Mouse (Mus musculus) T-helper 17 cell (primary cell): ENCODE measurements around the gene Clip3.

Experiments used
- in situ Hi-C, 2 experiments: fragments of 300-600 bp; cut with MboI, MseI; formaldehyde crosslinking; loops; 1 replicate in 1 of 2; 2 replicates in 1 of 2; pipeline ENCODE4 v1.15.1; 2025; ENCODE audit warnings: high pct_unique_total_duplicates in 2 of 2

Gene Clip3

GRCm38 (mm10) chr7:30294296-30294695 lies 2.8 kb downstream of the Clip3 start:
- in situ Hi-C loops, result no loop called here

- in situ Hi-C loops, result no loop called here
These were observed 3.6 kb downstream of the Clip3 start for GRCm38 (mm10) chr7:30295103-30295502.

GRCm38 (mm10) chr7:30296816-30297215 lies 5.3 kb downstream of the Clip3 start:
- in situ Hi-C loops, result no loop called here

GRCm38 (mm10) chr7:30297266-30297665 lies 5.7 kb downstream of the Clip3 start:
- in situ Hi-C loops, result no loop called here

- in situ Hi-C loops, result no loop called here
These were observed 9.4 kb downstream of the Clip3 start for GRCm38 (mm10) chr7:30300914-30301313.

- in situ Hi-C loops, result no loop called here
These were observed 14.7 kb downstream of the Clip3 start for GRCm38 (mm10) chr7:30306083-30306779.

GRCm38 (mm10) chr7:30308076-30309005 lies 16.8 kb downstream of the Clip3 start, which contains the start of gene Alkbh6:
Gene Alkbh6 (plus strand): TSS chr7:30308717.
- in situ Hi-C loops, result no loop called here

GRCm38 (mm10) chr7:30309395-30310129 lies 18.0 kb downstream of the Clip3 start:
- in situ Hi-C loops, result no loop called here

- in situ Hi-C loops, result no loop called here
These were observed 18.6 kb downstream of the Clip3 start for GRCm38 (mm10) chr7:30310136-30310535.

- in situ Hi-C loops, result no loop called here
These were observed 22.3 kb downstream of the Clip3 start for GRCm38 (mm10) chr7:30313666-30314320.

GRCm38 (mm10) chr7:30314721-30315155 lies 23.2 kb downstream of the Clip3 start, which contains the start of gene Syne4:
Gene Syne4 (plus strand): TSS chr7:30314807.
- in situ Hi-C loops, result no loop called here

GRCm38 (mm10) chr7:30315559-30316529 lies 24.3 kb downstream of the Clip3 start:
- in situ Hi-C loops, result no loop called here

GRCm38 (mm10) chr7:30318142-30318541 lies 26.6 kb downstream of the Clip3 start:
- in situ Hi-C loops, result no loop called here

- in situ Hi-C loops, result no loop called here
These were observed 29.4 kb downstream of the Clip3 start for GRCm38 (mm10) chr7:30320946-30321345.

- in situ Hi-C loops, result no loop called here
These were observed 30.2 kb downstream of the Clip3 start, which contains the start of gene E130208F15Rik for GRCm38 (mm10) chr7:30321539-30322284. Gene E130208F15Rik (plus strand): TSS chr7:30321740.

GRCm38 (mm10) chr7:30322285-30322667 lies 30.7 kb downstream of the Clip3 start:
- in situ Hi-C loops, result no loop called here

GRCm38 (mm10) chr7:30322865-30323264 lies 31.3 kb downstream of the Clip3 start:
- in situ Hi-C loops, result no loop called here

GRCm38 (mm10) chr7:30323795-30324194 lies 32.3 kb downstream of the Clip3 start, which contains the start of gene Sdhaf1:
Gene Sdhaf1 (minus strand): TSS chr7:30323895.
- in situ Hi-C loops, result no loop called here

GRCm38 (mm10) chr7:30324300-30324944 lies 32.9 kb downstream of the Clip3 start:
- in situ Hi-C loops, result no loop called here
